Mouse (Mus musculus): ENCODE measurements at regions not wholly inside any gene's neighbourhood (a gene's known extent, or its start where the extent isn't known, plus 50 kb on each side); places are given as distances from the start of the nearest gene placed in this dataset.

- 41% methylated on average over 8 of the region's 8 CpGs for WGBS
- Histone ChIP-seq H3K4me1 (ENCODE audit: insufficient read depth, low read length) (no peaks in the 10 kb centered on the region), H3K4me2 (ENCODE audit: low read depth, low read length) (no peak overlapping the region), H3K27ac (no peak overlapping the region), H3K9ac (replicated peaks; ENCODE audit: low read length) (no peak overlapping the region), H3K36me3 (ENCODE audit: insufficient read depth, low read length) (no peaks in the 10 kb centered on the region), H3K9me3 (ENCODE audit: low read length) (no peaks in the 10 kb centered on the region), H3K27me3 (ENCODE audit: insufficient read depth, low read length) (no peaks in the 10 kb centered on the region), H3K4me3 (ENCODE audit: low read length) (no peak overlapping the region)
- ATAC-seq (no peak), DNase-seq (ENCODE audit: low spot score) (no peak)
- TF ChIP-seq CTCF (IDR thresholded peaks at IDR 0.05; ENCODE audit: low read depth), result no peak
Observed at GRCm38 (mm10) chr16:64166676-64167407, 302.9 kb upstream of the Epha3 start.

- Histone ChIP-seq H3K9me3 (ENCODE audit: low read length) (no peaks in the 10 kb centered on the region), H3K4me3 (ENCODE audit: low read length) (no peak overlapping the region), H3K4me1 (ENCODE audit: insufficient read depth, low read length) (no peaks in the 10 kb centered on the region), H3K4me2 (ENCODE audit: low read depth, low read length) (no peak overlapping the region), H3K27ac (no peak overlapping the region), H3K27me3 (ENCODE audit: insufficient read depth, low read length) (no peaks in the 10 kb centered on the region), H3K36me3 (ENCODE audit: insufficient read depth, low read length) (no peaks in the 10 kb centered on the region), H3K9ac (replicated peaks; ENCODE audit: low read length) (no peak overlapping the region)
- ATAC-seq (no peak), DNase-seq (ENCODE audit: low spot score) (no peak)
- WGBS, result 59% methylated on average over 2 of the region's 2 CpGs
- TF ChIP-seq CTCF (IDR thresholded peaks at IDR 0.05; ENCODE audit: low read depth), result no peak
Observed at GRCm38 (mm10) chr16:64166036-64166435, 302.1 kb upstream of the Epha3 start.

- TF ChIP-seq CTCF (IDR thresholded peaks at IDR 0.05; ENCODE audit: low read depth), result no peak
- H3K27me3 ChIP-seq (ENCODE audit: insufficient read depth, low read length), result no peaks in the 10 kb centered on the region
- H3K36me3 ChIP-seq (ENCODE audit: insufficient read depth, low read length), result no peaks in the 10 kb centered on the region
- 80% methylated on average over 14 of the region's 14 CpGs for WGBS
- no peaks in the 10 kb centered on the region for H3K9me3 ChIP-seq (ENCODE audit: low read length)
- H3K27ac ChIP-seq, result no peak overlapping the region
- H3K4me2 ChIP-seq (ENCODE audit: low read depth, low read length), result no peak overlapping the region
- H3K4me1 ChIP-seq (ENCODE audit: insufficient read depth, low read length), result no peaks in the 10 kb centered on the region
- ATAC-seq (no peak), DNase-seq (ENCODE audit: low spot score) (no peak)
- no peak overlapping the region for H3K9ac ChIP-seq (replicated peaks; ENCODE audit: low read length)
- H3K4me3 ChIP-seq (ENCODE audit: low read length), result no peak overlapping the region
Observed at GRCm38 (mm10) chr16:64145687-64146535, 281.9 kb upstream of the Epha3 start.
